Mouse (Mus musculus) macrophage (primary cell): Measurements from ENCODE around the gene Maml1. TPM values are rescaled to one million over a fixed set of nuclear protein-coding genes. Genes with fewer than 3 reads are reported as not detected.

Experiments used
- H3K27ac ChIP-seq: fragments of 350-480 bp; formaldehyde crosslinking; 2 replicates; pipeline ENCODE4 v1.9.0; 2021
- H3K36me3 ChIP-seq: fragments of 350-480 bp; formaldehyde crosslinking; 2 replicates; pipeline ENCODE4 v1.9.0; 2021; ENCODE audit errors: inconsistent target
- H3K4me3 ChIP-seq: fragments of 350-480 bp; formaldehyde crosslinking; 2 replicates; pipeline ENCODE4 v1.9.0; 2021; ENCODE audit errors: inconsistent target
- H3K79me2 ChIP-seq: fragments of 350-480 bp; formaldehyde crosslinking; 2 replicates; pipeline ENCODE4 v1.9.0; 2021; ENCODE audit errors: inconsistent target
- WGBS: methylation state at CpG from one replicate; pipeline ENCODE4 v1.1.7; 2026; ENCODE audit warnings: inconsistent platforms; ENCODE audit not compliant: missing documents; 5-methylcytosine and 5-hydroxymethylcytosine counted together
- polyA plus RNA-seq: library from polyadenylated mRNA; stranded (reverse); fragments of 250-400 nt; gene quantifications from 3 replicates; pipeline ENCODE4 v1.2.4, GENCODE M21; 2018; ENCODE audit warnings: inconsistent platforms

The Maml1 gene
- polyA plus RNA-seq, 1 experiment from 2014 or later, result 12.5 TPM

- Histone ChIP-seq H3K27ac (no peak overlapping the region), H3K4me3 (no peak overlapping the region), H3K36me3 (peaks cover 78% of the 10 kb centered on the region), H3K79me2 (peaks cover 73% of the 10 kb centered on the region; the same call in 1 of the 2 replicates)
- 95% methylated on average over 2 of the region's 2 CpGs for WGBS
Measured at GRCm38 (mm10) chr11:50303406-50303805, 11.3 kb upstream of the Maml1 start.

GRCm38 (mm10) chr11:50291321-50292165 is 568 bp downstream of the Maml1 start:
- WGBS, result under 1% methylated on average over 81 of the region's 85 CpGs
- peak overlapping the region; percentile 85 for H3K4me3 ChIP-seq
- H3K79me2 ChIP-seq, result peaks cover 50% of the 10 kb centered on the region
- H3K36me3 ChIP-seq, result peaks cover 16% of the 10 kb centered on the region
- H3K27ac ChIP-seq, result peak overlapping the region; percentile 82

GRCm38 (mm10) chr11:50290486-50291225 is 1.5 kb downstream of the Maml1 start:
- H3K79me2 ChIP-seq, result peaks cover 56% of the 10 kb centered on the region
- 16% methylated on average over 20 of the region's 20 CpGs for WGBS

GRCm38 (mm10) chr11:50286428-50286827 is 5.7 kb downstream of the Maml1 start:
- H3K36me3 ChIP-seq, result no peaks in the 10 kb centered on the region
- WGBS, result 7% methylated on average over 1 of the region's 1 CpGs
- no peak overlapping the region for H3K4me3 ChIP-seq
- peak overlapping the region; percentile 49 for H3K27ac ChIP-seq
- H3K79me2 ChIP-seq, result peaks cover 97% of the 10 kb centered on the region

More at GRCm38 (mm10) chr11:50290486-50291225, 1.5 kb downstream of the Maml1 start:
- Histone ChIP-seq H3K36me3 (peaks cover 7% of the 10 kb centered on the region), H3K27ac (peak overlapping the region; percentile 82), H3K4me3 (peak overlapping the region; percentile 85)

GRCm38 (mm10) chr11:50285696-50286095 is 6.4 kb downstream of the Maml1 start:
- H3K36me3 ChIP-seq, result no peaks in the 10 kb centered on the region; the same call in 1 of the 2 replicates

GRCm38 (mm10) chr11:50285263-50285662 is 6.8 kb downstream of the Maml1 start:
- Histone ChIP-seq H3K4me3 (no peak overlapping the region), H3K79me2 (peaks cover 97% of the 10 kb centered on the region), H3K36me3 (no peaks in the 10 kb centered on the region; the same call in 1 of the 2 replicates), H3K27ac (peak overlapping the region; percentile 49; the same call in 1 of the 2 replicates)
- 67% methylated on average over 5 of the region's 5 CpGs for WGBS

More at GRCm38 (mm10) chr11:50285696-50286095, 6.4 kb downstream of the Maml1 start:
- peaks cover 97% of the 10 kb centered on the region for H3K79me2 ChIP-seq
- no peak overlapping the region for H3K4me3 ChIP-seq
- 90% methylated on average over 7 of the region's 7 CpGs for WGBS
- peak overlapping the region; percentile 49 for H3K27ac ChIP-seq

- no peak overlapping the region for H3K27ac ChIP-seq
- H3K36me3 ChIP-seq, result no peaks in the 10 kb centered on the region; the same call in 1 of the 2 replicates
- no peak overlapping the region for H3K4me3 ChIP-seq
- 100% methylated on average over 1 of the region's 1 CpGs for WGBS
- peaks cover 100% of the 10 kb centered on the region for H3K79me2 ChIP-seq
Measured at GRCm38 (mm10) chr11:50280053-50280452, 12.1 kb downstream of the Maml1 start.

- Histone ChIP-seq H3K27ac (no peak overlapping the region), H3K36me3 (no peaks in the 10 kb centered on the region; the same call in 1 of the 2 replicates), H3K4me3 (no peak overlapping the region), H3K79me2 (peaks cover 100% of the 10 kb centered on the region)
- WGBS, result 90% methylated on average over 4 of the region's 4 CpGs
Measured at GRCm38 (mm10) chr11:50279005-50279404, 13.1 kb downstream of the Maml1 start.

- no peak overlapping the region for H3K27ac ChIP-seq
- H3K36me3 ChIP-seq, result no peaks in the 10 kb centered on the region; the same call in 1 of the 2 replicates
- 94% methylated on average over 6 of the region's 6 CpGs for WGBS
- H3K79me2 ChIP-seq, result peaks cover 100% of the 10 kb centered on the region
- H3K4me3 ChIP-seq, result no peak overlapping the region
Measured at GRCm38 (mm10) chr11:50277706-50278105, 14.4 kb downstream of the Maml1 start.

- Histone ChIP-seq H3K4me3 (no peak overlapping the region), H3K36me3 (no peaks in the 10 kb centered on the region; the same call in 1 of the 2 replicates), H3K79me2 (peaks cover 100% of the 10 kb centered on the region), H3K27ac (no peak overlapping the region)
Measured at GRCm38 (mm10) chr11:50277025-50277424, 15.1 kb downstream of the Maml1 start.

GRCm38 (mm10) chr11:50275568-50276151 is 16.5 kb downstream of the Maml1 start:
- Histone ChIP-seq H3K27ac (peak overlapping the region; percentile 62), H3K36me3 (no peaks in the 10 kb centered on the region; the same call in 1 of the 2 replicates), H3K79me2 (peaks cover 100% of the 10 kb centered on the region), H3K4me3 (no peak overlapping the region)
- 8% methylated on average over 5 of the region's 5 CpGs for WGBS

- Histone ChIP-seq H3K36me3 (no peaks in the 10 kb centered on the region), H3K4me3 (no peak overlapping the region)
- 21% methylated on average over 2 of the region's 2 CpGs for WGBS
Measured at GRCm38 (mm10) chr11:50275077-50275476, 17.0 kb downstream of the Maml1 start.

GRCm38 (mm10) chr11:50272819-50273218 is 19.3 kb downstream of the Maml1 start:
- whole genome bisulfite sequencing, result 91% methylated on average over 2 of the region's 2 CpGs
- Histone ChIP-seq H3K36me3 (no peaks in the 10 kb centered on the region), H3K27ac (no peak overlapping the region), H3K4me3 (no peak overlapping the region), H3K79me2 (peaks cover 100% of the 10 kb centered on the region)

More at GRCm38 (mm10) chr11:50275077-50275476, 17.0 kb downstream of the Maml1 start:
- peak overlapping the region; percentile 62 for H3K27ac ChIP-seq
- peaks cover 100% of the 10 kb centered on the region for H3K79me2 ChIP-seq

- H3K79me2 ChIP-seq, result peaks cover 100% of the 10 kb centered on the region
- no peak overlapping the region for H3K27ac ChIP-seq
- 100% methylated on average over 1 of the region's 1 CpGs for WGBS
- H3K4me3 ChIP-seq, result no peak overlapping the region
- H3K36me3 ChIP-seq, result peaks cover 22% of the 10 kb centered on the region; the same call in 1 of the 2 replicates
Measured at GRCm38 (mm10) chr11:50269885-50270284, 22.2 kb downstream of the Maml1 start.
